Mouse (Mus musculus): ENCODE measurements around the gene Scin. TPM values are rescaled to one million over a fixed set of nuclear protein-coding genes. Genes with fewer than 3 reads are reported as not detected.
A peak's percentile ranks its signal among the peaks of the same experiment; 100 is the strongest.

Gene Scin
- total RNA-seq, 2 experiments from 2014 or later: 2.3 to 2.5 TPM

- DNase-seq: no peak
Measured at GRCm38 (mm10) chr12:40106874-40107273, 27.2 kb downstream of the Scin start.

- DNase-seq: no peak
Measured at GRCm38 (mm10) chr12:40104750-40105149, 29.3 kb downstream of the Scin start.

GRCm38 (mm10) chr12:40102359-40102758 is 31.7 kb downstream of the Scin start:
- no peak for DNase-seq

- no peak for DNase-seq
Measured at GRCm38 (mm10) chr12:40099407-40099806, 34.6 kb downstream of the Scin start.

GRCm38 (mm10) chr12:40097449-40097848 is 36.6 kb downstream of the Scin start:
- no peak for DNase-seq

GRCm38 (mm10) chr12:40097023-40097422 is 37.0 kb downstream of the Scin start:
- DNase-seq: no peak

GRCm38 (mm10) chr12:40096453-40096852 is 37.6 kb downstream of the Scin start:
- DNase-seq: no peak

- DNase-seq: no peak
Measured at GRCm38 (mm10) chr12:40090017-40090416, 44.0 kb downstream of the Scin start.

- DNase-seq: no peak
Measured at GRCm38 (mm10) chr12:40085731-40086322, 48.2 kb downstream of the Scin start.

- DNase-seq: no peak
Measured at GRCm38 (mm10) chr12:40082453-40083238, 51.4 kb downstream of the Scin start.

GRCm38 (mm10) chr12:40082048-40082447 is 52.0 kb downstream of the Scin start:
- DNase-seq: no peak

GRCm38 (mm10) chr12:40073660-40074059 is 60.4 kb downstream of the Scin start:
- no peak for DNase-seq

- no peak for DNase-seq
Measured at GRCm38 (mm10) chr12:40047024-40047423, 87.0 kb downstream of the Scin start.

- DNase-seq: no peak
Measured at GRCm38 (mm10) chr12:40043816-40044585, 90.0 kb downstream of the Scin start.

- peak; percentile 36 for DNase-seq
Measured at GRCm38 (mm10) chr12:40040067-40040466, 94.0 kb downstream of the Scin start.

GRCm38 (mm10) chr12:40037876-40038463 is 96.1 kb downstream of the Scin start, which contains the start of gene Arl4a:
Gene Arl4a, minus strand, starts transcription at chr12:40038025.
- peak; percentile 94 for DNase-seq

GRCm38 (mm10) chr12:40037226-40037813 is 96.7 kb downstream of the Scin start:
- DNase-seq: peak; percentile 99

GRCm38 (mm10) chr12:40036666-40037065 is 97.4 kb downstream of the Scin start:
- DNase-seq: peak; percentile 8

- no peak for DNase-seq
Measured at GRCm38 (mm10) chr12:40035506-40035905, 98.5 kb downstream of the Scin start.

GRCm38 (mm10) chr12:40029201-40029600 is 104.8 kb downstream of the Scin start:
- no peak for DNase-seq

- DNase-seq: no peak
Measured at GRCm38 (mm10) chr12:40027846-40028245, 106.2 kb downstream of the Scin start.

GRCm38 (mm10) chr12:40027444-40027843 is 106.6 kb downstream of the Scin start:
- no peak for DNase-seq
